8 mouse cellular contexts compared by ENCODE assay signal in the genomic region with DNA sequence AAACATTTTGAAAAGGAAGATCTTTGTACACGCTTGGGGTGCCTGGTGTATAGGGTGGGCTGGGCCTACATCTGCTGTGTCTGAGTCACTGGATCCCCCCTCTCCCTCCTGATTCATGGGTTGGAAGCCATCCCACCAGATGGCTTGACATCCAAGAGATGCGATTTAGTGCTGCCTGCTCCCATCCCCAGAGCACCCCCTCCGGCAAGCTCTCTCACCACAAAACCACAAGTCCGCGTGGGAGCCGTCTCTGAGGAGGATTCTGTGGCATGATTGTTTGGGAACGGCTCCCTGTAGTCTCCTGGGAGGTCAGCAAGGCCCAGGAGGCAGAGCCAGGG. TPM values are rescaled to one million over a fixed set of nuclear protein-coding genes. Genes with fewer than 3 reads are reported as not detected.
DNase-seq lines count a peak whose midpoint lies in the region; ATAC-seq lines count a peak whose summit lies in the region.

No protein-coding gene starts in this region.

- no peaks in the 10 kb centered on the region for H3K36me3 ChIP-seq in liver, embryonic 12.5 days

- no peak overlapping the region for H3K4me3 ChIP-seq in liver, embryonic 12.5 days

- H3K9me3 ChIP-seq in liver, embryonic 12.5 days (replicated peaks), result 0 out of 2 replicates have a peak, but pooled peaks cover 4% of the 10 kb centered on the region

- peak; percentile 44 for DNase-seq in liver
- DNase-seq in frontal cortex, postnatal 14 days (ENCODE audit: low spot score in 2 of 2), result peak; percentile 31 to 64
- peak; percentile 16 to 43 for DNase-seq in kidney, postnatal 25 days
- DNase-seq in lung, postnatal 4 days, result peak; percentile 38 to 60
- DNase-seq in thymus, postnatal 4 days, result no peak
- DNase-seq in cerebellum, adult 8-10 months, result no peak

- no peak overlapping the region for H3K9ac ChIP-seq in liver, embryonic 12.5 days

- H3K27me3 ChIP-seq in liver, embryonic 12.5 days (replicated peaks), result no peaks in the 10 kb centered on the region

- no peak overlapping the region for H3K4me2 ChIP-seq in liver, embryonic 12.5 days

- 36% methylated on average over 7 of the region's 7 CpGs for WGBS in liver, embryonic 12.5 days (ENCODE audit: insufficient replicate concordance)

- no peak for ATAC-seq in liver, embryonic 12.5 days
- ATAC-seq in megakaryocyte, adult 5-6 weeks (ENCODE audit: poor library complexity, severe bottlenecking), result no peak

- H3K4me1 ChIP-seq in liver, embryonic 12.5 days, result no peaks in the 10 kb centered on the region

- no peak overlapping the region for H3K27ac ChIP-seq in liver, embryonic 12.5 days

RNA-seq across cellular contexts. Expression of a gene that starts 45.5 kb away (rescaled TPM):
- 14.4 and 16.6 TPM in 2 replicates for polyA plus RNA-seq in liver, embryonic 12.5 days (2016; fragmentation: Nextera tagmentation; extraction: Ambion mirVana)
- 0.13 TPM in 1 of 2 replicates, not detected in the other for total RNA-seq in megakaryocyte, adult 5-6 weeks (2015)
- not detected in 2 replicates for total RNA-seq in megakaryocyte, adult 5-6 weeks (2017)

RNA-seq across cellular contexts. Expression of a gene that starts 57.1 kb away (rescaled TPM):
- 14.1 and 14.4 TPM in 2 replicates for polyA plus RNA-seq in liver, embryonic 12.5 days (2016; fragmentation: Nextera tagmentation; extraction: Ambion mirVana)
- total RNA-seq in megakaryocyte, adult 5-6 weeks (2015), result 0.09 and 0.41 TPM in 2 replicates
- total RNA-seq in megakaryocyte, adult 5-6 weeks (2017), result 0.40 and 0.41 TPM in 2 replicates

Comparison
In these comparisons a context has a peak if more than half of its experiments do, and no peak if none do; other contexts are left out.
1. DNase-seq: peak in liver (single experiment), frontal cortex, postnatal 14 days (2 of 2), kidney, postnatal 25 days (2 of 2) and lung, postnatal 4 days (2 of 2); none in thymus, postnatal 4 days (single experiment) and cerebellum, adult 8-10 months (single experiment).